Mouse (Mus musculus) liver (tissue): Measurements from ENCODE around the gene Sppl3.

Experiments used
- DNase-seq: peaks from one replicate; pipeline ENCODE4 v3.0.0-alpha.2; 2020; ENCODE audit warnings: mixed read lengths

Sppl3 gene

DNA sequence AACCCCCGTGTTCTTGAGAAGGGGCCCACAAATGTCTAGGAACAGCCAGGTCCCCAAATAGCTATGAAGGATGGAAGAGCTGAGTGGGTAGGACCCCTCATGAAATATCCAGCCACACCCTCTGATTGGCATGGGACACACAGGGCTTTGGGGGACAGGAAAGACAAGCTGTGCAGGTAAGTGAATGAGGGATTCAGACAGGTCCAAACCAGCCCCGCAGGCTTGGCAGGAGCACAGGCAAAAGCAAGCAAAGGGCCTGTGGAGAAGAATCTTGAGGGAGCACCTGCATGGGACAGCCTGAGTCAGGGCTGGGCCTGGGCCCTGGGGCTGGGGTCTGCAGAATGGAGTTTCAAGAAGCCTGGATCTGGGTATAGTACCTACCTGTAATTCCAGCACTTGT lies 10.4 kb upstream of the Sppl3 start:
- no peak for DNase-seq

DNA sequence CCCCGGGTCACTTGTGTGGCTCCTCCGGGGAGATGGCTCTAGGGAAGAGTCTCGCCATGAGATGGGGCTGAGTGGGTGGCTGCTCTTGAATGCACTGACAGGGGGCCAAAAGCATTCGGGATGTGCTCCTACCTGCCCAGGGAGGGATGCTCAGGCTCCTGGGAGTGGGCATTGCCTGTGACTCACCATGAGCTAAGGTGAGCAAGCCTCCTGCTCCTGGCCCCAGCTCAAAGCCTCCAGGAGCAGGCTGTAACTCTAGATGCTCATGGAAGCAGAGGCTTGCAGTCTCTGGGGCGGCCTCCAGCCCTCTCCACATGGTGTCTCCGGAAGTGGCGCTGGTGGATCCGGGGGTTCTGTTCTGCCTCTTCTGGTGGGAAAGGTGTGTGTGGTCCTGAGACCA lies 9.5 kb upstream of the Sppl3 start:
- DNase-seq, result peak; percentile 2

DNA sequence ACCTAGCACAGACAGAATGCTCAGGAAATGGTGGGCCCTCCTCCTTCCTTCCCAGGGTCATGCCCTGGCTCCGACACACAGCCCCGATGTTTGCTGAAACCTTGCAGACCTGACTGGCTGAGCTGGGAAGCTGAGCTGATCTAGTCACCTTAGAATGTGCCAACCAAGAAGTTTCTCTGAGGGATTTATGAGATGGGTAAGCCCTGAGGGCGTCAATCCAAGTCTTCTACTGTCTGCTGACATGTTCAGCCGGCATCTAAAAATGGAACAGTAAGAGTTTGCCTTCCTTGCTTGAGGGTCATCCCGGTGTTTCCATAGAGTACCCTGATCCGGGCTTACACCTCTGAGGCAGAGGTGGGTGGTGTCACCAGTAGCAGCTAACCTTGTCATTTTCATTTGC lies 8.2 kb upstream of the Sppl3 start:
- DNase-seq, result peak; percentile 3

DNA sequence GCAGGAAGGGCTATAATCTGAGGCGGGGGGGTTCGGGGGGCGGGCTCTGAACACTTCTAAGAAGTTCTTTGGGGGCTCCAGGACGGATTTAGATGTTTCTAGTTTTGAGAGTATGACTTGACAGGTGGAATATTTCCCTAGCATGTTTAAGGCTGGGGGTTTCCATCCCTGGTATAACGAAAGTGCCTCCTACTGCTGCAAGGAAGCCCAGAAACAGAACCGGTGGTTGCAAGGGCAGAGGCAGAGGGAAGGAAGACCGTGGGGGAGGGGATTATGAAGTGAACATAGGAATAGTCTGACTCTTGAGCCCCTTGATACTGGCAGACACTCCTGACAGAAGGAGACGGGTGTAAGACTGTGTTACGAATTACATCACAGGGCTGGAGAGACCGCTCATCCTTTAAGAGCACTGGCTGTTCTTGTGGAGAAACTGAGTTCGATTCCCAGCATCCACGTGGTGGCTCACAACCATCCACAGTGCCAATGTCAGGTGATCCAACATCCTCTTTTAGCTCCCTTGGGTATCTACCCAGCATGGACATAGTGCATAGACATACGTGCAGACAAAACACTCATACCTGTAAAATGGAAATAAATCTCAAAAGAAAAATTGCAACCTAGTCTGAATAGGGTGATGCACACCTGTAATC lies 7.6 kb upstream of the Sppl3 start:
- DNase-seq, result peak; percentile 1

DNA sequence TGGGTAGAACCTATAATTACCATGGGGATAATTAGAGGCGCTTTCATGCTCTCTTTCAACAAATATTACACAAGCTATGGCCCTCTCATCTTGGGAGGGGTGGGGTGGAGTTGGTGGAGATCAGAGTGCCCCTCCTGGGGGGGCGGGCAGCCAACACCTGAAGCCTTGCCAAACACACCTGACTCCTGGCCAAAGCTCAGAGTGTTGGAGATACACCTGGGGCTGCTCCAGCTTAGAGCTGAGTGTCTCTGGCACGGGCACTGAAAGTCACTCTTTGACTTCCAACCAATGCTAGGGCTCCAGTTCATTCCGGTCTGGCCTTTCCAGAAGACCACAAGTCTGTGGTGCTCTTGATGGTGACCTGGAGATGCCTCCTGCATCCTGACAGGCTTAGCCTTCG lies 3.2 kb upstream of the Sppl3 start:
- DNase-seq, result no peak

DNA sequence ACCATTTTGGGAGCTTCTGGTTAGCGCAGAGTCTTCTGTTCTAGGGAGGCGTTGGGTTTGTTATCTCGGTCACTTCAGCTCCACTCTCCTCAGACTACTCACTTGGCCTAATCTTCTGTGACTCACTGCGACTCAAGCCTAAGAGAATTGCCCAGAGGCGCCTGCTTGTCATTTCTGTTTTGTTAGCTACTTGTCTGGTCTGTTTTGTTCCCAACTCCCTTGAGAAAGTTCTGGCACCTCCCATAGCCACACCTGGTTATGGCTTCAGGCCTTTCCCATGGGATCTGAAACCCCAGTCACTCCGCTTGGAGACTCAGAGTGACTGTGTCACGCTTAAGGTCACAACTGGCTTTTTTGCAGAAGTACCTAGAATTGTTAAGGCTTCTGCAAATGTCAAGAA lies 2.6 kb upstream of the Sppl3 start:
- DNase-seq, result peak; percentile 17

DNA sequence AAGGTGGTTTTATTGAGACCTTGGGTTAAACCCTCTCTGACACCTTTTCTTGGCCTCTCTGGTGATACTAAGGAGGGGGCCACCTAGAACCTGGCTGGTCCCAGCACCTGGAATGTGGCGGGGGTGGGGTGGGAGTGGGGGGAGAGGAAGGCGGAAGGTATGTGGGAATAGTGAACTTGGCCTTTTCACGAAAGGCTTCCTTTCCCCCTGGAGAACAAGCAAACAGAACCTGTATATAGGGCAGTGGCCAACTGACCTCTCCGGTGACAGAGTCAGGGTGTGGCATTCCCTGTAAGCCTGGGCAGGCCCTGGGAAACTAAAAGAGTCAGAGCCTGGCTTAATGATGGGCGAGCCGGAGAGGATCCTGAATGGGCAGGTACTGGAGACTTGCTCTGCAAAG lies 1.8 kb upstream of the Sppl3 start:
- no peak for DNase-seq

DNA sequence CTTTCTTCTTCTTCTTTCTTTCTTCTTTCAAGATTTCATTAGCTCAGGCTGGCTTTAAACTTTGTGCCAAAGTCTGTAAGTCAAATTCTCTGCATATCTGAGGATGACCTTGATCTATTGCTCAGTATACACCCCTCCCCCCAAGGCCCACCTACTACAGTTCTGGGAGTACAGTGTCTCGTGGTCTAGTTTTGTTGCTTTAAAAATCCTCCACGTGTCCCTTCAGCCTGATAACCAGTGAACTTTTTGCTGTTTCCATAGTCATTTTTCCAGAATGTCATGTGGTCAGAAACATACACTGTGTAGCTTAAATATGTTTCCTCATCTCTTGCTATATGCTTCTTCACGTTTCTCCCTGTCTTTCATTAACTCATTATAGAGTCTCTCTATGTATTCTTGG lies 976 bp upstream of the Sppl3 start:
- DNase-seq, result no peak

DNA sequence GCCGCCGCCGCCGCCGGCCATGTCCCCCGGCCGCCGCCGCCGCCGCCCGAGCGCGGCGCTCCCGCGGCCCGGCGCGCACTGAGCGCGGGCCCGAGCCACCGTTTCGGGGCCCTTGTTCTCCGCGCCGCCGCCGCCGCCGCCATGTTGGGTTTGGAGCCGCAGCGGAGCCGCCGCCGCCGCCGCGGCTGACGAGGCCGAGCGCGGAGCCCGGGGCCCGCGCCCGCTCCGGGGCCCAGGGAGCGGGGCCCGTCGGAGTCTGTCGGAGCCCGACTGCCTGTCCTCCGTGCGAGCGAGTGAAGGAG lies 231 bp downstream of the Sppl3 start:
- no peak for DNase-seq

DNA sequence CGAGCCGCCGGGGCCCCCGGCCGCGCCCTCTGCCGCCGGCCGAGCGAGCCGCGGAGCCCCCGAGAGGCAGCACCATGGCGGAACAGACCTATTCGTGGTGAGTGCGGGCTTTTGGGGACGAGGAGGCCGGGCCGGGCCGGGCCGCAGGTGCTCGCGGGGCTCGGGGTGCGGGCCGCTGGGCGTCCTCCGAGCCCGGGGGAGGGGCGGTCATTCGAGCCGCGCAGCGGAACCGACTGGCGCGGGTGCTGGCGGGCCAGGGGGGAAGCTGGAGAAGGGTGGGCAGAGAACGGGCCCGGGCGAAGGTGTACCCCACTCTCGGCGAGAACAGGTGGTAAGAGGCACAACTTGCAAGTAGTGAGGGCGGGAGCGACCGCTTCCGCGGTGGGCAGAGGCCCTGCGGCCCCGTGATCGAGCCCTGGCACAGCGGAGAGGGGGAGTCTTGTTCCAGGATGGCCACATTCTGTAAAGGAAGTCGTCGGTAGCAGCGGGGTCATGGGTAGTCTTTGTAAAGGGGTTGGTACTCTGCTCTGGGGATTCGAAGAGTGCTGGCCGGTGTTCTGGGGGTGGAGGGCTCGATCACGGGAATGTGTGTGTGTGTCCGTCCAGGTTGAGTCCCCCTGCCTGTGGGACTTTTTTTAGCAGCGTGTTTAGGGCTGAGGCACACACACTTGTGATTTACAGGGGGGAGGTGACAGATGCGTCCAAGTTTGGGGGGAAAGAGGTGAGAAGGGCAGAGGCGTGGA lies 753 bp downstream of the Sppl3 start:
- DNase-seq, result peak; percentile 64

DNA sequence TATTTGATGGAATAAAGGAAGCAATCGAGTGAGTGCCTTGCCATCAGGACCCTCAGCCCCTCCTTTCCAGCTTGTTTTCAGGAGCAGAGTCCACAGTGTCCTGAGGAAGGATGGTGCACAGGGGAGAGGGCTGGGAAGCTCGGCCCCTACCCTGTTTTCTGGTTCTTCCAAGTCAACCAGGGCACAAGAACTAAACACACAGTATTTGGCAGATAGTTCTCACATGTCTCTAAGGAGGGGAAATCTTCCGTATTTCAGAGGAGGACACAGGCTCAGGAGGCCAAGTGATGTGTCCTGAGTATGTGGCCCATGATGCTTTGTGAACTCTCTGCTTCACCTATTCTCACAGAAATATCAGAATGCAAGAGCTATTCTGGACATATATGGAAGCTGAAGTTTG lies 2.5 kb downstream of the Sppl3 start:
- no peak for DNase-seq

DNA sequence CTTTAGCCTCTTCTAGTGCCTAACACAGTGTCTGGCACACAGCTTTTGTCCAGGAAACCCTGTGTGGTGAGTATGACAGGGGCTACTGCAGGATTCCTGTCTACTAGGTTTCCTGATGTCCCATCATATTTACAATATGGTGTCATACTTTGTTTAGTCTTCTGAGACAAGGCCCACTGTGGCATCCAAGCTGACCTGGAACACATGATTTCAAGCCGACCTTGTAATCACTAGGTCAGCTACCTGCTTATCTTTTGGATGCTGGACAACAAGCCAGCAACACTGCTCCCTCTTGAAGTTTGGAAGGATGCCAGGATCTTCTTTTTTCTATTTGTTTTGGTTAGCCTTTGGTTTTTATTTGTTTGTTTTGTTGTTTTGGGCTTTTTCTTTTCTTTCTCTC lies 3.6 kb downstream of the Sppl3 start:
- DNase-seq, result peak; percentile 14

DNA sequence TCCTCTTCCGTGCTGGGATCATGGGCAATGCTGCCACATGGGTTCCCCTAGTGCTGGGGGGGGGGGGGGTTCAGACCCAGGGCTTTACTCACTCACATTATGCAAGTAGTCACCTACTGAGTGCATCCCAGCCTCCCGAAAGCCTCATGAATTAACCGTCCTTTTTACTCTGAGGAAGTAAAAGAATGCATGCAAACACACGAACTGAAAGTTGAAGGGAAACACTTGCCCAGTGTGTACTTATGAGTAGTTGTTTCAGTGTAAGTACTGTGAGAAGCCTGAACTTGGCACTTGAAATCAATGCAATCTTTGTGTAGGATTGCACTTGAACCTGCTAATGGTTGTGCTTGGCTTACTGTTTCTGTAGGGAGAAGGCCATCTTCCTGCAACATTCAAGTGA lies 4.2 kb downstream of the Sppl3 start:
- DNase-seq, result no peak

DNA sequence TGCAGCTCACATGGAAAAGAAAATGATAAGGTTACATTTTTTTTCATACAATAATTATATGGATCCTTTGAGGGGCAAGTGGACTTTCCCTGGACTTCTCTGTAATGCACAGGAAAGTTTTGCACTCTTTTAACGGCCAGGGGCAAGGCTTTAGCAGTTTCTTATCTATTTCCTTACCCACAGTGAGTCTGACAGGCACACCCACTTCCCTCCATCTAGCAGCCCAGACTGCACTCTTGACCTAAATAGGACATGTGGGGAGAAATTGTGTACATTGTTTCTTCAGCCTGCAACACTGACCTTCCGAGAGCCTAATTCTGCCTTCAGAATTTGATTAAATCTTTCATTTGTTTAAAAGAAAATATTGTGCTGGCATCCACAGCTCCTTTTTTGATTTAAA lies 7.3 kb downstream of the Sppl3 start:
- DNase-seq, result peak; percentile 74

DNA sequence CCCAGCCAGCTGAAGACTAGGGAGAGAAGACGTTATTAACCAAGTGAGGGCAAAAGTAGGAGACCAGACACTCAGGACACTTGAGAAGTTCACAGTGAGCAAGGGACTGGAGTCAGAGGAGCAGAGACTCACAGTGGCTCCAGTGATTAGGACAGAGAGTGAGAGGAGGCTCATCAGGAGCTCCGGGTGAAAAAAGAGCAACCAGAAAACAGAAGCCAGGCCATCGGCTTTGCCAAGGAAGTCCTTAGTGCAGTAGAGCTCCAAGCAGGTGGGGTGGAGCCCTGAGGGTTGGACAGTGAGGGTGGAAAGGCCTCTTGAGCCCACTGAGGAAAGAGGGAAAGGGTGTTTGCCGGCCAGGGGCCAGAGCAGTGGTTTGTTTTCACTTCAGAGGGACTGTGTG lies 7.9 kb downstream of the Sppl3 start:
- peak; percentile 62 for DNase-seq

DNA sequence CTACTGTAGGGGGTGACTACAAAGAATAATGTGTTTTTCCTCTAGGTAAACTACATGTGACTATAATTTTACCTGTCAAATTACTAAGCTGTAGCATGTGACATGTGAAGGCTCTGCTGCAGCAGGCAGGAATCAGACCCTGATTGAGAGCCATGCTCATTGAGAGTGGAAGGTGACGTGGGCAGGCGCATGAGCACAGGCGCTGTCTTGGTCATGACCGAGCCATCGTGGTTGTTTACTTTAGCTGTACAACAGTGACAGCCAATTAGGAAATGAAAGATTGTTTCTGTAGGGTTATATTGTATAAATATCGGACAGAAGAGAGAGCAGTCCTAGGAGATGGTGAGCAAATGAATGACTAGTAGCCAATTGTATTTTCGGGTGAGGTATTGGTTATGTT lies 11.1 kb downstream of the Sppl3 start:
- DNase-seq, result no peak

DNA sequence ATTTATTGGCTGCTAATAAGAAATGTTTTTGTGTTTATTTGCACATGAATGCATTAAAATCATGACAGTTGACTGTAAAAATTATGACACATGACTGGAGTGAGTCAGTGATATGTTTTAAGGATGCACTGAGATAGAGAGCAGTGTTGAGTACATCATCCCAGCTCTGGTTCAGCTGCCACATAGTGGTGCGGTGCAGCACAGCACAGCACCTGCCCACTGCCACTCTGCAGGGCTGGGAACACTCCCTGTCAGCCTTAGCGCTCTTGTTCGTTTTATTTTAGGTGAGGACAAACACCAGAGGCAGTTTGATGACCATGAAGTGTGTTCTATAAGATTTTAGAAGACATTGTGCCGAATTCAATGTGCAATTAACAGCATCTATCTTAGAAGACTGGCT lies 15.2 kb downstream of the Sppl3 start:
- DNase-seq, result no peak

DNA sequence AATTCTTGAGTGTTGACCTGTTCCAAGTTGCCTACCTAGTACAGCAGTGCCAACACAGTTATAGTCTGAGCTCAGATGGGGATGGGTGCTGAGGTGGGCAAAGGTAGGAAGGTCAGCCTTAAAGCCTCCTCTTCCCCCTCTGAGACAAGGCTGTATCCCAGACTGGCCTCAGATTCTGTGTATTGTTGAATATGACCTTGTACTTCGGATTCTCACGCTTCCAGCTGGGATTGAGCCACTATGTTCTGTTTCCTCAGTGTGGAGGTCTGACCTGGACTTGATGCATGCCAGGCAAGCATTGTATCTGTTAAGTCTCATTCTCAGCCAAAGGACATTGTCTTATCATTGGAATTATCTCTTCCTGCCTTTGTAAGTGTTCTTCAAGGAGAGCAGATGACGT lies 16.2 kb downstream of the Sppl3 start:
- DNase-seq, result no peak

DNA sequence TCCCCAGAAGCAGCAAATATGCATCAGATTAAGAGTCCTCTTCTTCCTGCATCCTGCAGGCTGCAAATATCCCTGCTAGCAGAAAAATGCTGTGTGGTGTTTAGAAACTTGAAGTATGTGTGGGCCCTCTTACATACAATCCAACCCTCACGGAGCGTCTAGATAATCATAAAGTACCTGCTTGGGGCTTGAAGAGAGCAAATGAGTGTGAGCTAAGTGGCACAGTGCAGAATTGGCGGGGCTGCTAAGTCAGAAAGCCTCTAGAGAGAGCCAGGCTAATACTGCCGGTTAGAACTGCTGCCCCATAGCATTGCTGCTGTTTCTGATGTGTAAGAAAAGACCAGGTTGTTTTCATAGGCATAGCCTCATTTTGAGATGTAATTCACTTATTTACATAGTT lies 18.0 kb downstream of the Sppl3 start:
- no peak for DNase-seq

DNA sequence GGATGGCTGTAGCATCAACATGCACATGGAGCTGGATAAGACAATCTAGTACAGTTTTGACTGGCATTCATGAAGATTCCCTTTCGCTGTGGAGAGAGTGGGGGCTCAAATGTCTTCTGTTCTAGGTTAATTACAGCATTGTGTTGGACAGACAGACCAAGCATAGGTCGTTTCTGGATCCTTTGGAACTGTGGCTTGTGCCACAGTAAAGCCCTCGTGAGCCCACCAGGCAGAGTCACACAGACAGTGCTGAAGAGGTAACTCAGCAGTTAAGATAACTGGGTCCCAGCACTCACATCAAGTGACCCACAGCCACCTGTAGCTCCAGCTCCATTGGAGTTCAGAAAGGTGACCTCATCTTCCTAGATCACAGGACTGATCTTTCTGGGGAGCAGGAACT lies 18.6 kb downstream of the Sppl3 start:
- no peak for DNase-seq

DNA sequence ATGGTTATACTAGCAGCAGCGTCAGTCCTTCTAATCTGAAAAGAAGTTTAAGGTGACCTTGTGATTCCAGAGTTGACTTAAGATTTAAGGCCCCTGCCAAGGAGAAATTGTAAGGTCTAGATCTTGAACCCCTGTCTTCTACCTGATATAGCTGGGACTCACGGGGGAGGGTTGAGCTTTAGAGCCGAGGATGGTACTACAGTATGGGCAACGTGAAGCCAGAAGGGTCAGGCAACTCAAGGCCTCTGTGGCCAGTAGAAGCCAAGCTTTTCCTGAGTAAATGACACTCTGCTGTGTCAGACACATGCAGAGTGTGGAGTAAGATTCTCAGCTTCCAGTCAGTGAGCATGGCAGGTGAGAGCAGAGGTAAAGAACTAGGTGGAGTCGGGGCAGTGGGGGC lies 20.6 kb downstream of the Sppl3 start:
- no peak for DNase-seq

DNA sequence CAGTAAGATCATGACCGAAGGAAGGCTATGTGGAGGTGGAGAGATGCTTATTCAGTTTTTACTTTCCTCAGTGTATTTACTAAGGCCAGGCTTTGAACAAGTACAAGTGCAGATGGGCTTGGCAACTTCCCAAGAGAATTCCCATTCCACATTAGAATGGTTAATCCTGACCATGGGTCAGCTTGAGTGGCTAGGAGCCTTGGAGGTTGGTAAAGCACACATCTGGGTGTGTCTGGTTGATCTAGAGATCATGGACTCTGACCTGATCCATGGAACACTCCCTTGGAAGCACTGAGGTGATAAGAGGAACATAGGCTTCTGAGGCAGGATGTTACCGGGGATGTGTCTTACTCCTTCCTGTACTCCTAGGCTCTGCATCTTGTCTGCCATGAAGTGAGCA lies 21.7 kb downstream of the Sppl3 start:
- DNase-seq, result no peak

DNA sequence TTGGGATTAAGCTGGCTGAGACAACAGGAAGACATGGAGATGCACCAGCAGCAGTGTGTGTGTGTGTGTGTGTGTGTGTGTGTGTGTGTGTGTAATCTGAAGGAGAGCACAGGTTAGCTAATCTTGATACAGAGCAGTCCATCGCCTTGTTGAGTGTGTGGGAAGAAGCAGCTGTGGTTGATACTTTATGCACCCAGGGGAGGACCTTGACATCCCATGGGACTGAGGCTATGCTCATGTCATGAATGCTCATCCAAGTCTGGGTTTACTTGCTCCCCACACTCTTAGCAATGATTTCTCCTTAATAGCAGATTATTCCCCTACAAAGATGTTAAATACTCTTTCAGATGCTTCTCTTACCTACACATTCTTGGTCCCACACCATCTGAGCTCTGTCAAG lies 24.3 kb downstream of the Sppl3 start:
- no peak for DNase-seq

DNA sequence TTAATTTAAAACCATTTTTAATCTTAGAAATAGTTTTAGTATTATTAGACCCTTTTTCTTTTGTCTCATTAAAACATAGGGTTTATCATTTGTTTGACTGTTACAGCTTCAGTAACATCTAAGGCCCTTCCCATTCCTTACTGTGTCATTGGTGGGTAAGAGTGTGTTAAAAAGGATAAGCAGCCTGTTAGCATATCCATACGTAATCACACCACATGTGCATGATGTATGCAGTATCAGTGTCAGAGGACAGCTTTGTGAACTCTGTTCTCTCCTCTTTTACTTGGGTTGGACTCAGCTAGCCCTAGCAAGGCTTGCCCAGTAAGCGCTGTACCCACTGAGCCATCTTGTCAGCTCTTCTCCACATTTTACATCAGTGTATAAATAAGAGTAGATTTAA lies 26.2 kb downstream of the Sppl3 start:
- DNase-seq, result no peak

DNA sequence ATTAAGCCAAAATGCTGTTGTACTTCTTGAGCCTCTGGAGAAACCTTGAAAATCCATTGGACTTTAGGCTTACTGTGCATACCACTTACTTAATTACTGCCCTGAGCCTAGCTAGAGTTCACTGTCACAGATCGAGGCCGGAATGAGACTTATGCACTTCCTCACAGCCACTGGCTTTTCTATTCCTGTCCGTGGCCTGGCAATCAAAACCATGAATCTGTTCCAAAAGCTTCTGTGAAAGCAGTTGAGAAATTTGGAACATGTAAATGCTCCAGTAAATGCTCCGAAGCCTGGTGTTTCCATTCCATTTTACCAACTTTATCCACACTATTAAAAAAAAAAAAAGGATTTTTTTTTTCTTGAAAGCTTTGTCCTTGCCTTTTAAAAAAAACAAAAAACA lies 29.8 kb downstream of the Sppl3 start:
- DNase-seq, result no peak
